Comparison of ENCODE assay signal across 11 mouse cellular contexts in the genomic region with DNA sequence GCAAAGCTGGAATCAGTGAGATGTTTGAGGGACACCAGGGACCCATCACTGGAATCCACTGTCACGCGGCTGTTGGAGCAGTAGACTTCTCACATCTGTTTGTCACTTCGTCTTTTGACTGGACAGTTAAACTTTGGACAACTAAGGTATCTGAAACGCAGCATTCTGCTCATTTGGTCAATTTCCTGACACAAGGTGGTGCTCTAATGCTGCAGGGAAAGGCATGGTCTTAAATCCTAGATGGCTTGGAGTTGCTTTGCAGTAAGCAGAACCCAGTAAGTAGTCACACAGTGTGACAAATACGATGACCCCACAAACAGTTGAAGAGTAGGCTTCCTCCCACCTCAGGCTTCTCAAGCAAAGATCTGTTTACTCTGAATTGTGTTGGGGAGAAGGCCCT. TPM values are rescaled to one million over a fixed set of nuclear protein-coding genes. Genes with fewer than 3 reads are reported as not detected.
A peak's percentile ranks its signal among the peaks of the same experiment; 100 is the strongest.
DNase-seq lines count a peak whose midpoint lies in the region; ATAC-seq and TF ChIP-seq lines count a peak whose summit lies in the region.
"Had no signal": no experiment of that assay in that cellular context is flagged by ENCODE, and none has a peak within 500 bp of the region (broad histone marks: within the 10 kb centered on the region; RNA-seq: fewer than 3 reads in every experiment).

No protein-coding gene starts in this region.

- TF ChIP-seq CTCF in liver, embryonic 14.5 days (IDR thresholded peaks at IDR 0.05; ENCODE audit: low read depth), result peak; percentile 62

- H3K27ac ChIP-seq in liver, embryonic 14.5 days, result no peak overlapping the region
- H3K27ac ChIP-seq: heart, embryonic 15.5 days; liver, embryonic 15.5 days had no signal

- no peaks in the 10 kb centered on the region for H3K9me3 ChIP-seq in liver, embryonic 14.5 days (ENCODE audit: control insufficient read depth, low read length)
- H3K9me3 ChIP-seq: heart, embryonic 15.5 days; liver, embryonic 15.5 days had no signal

- H3K27me3 ChIP-seq in liver, embryonic 14.5 days (ENCODE audit: control insufficient read depth, insufficient read depth, low read length), result no peaks in the 10 kb centered on the region
- H3K27me3 ChIP-seq: heart, embryonic 15.5 days; liver, embryonic 15.5 days had no signal

- peaks cover 29% of the 10 kb centered on the region for H3K36me3 ChIP-seq in liver, embryonic 14.5 days (replicated peaks; ENCODE audit: control insufficient read depth, insufficient read depth, low read depth)

- H3K4me2 ChIP-seq in liver, embryonic 14.5 days (ENCODE audit: low read depth), result no peak overlapping the region
- H3K4me2 ChIP-seq: heart, embryonic 15.5 days; liver, embryonic 15.5 days had no signal

- no peak overlapping the region for H3K4me3 ChIP-seq in liver, embryonic 14.5 days (ENCODE audit: insufficient read depth in 1 of 2, low read depth in 2 of 2, low read length in 2 of 2)
- H3K4me3 ChIP-seq: heart, embryonic 15.5 days; liver, embryonic 15.5 days had no signal

- peaks cover 0 to 5% of the 10 kb centered on the region in 2 experiments; a peak in 1 of 4 replicates for H3K4me1 ChIP-seq in liver, embryonic 14.5 days (replicated peaks; ENCODE audit: control insufficient read depth in 2 of 2, insufficient read depth in 2 of 2, low read length in 1 of 2)
- H3K4me1 ChIP-seq: heart, embryonic 15.5 days had no signal

- DNase-seq in heart, adult 11 months, result peak; percentile 77
- no peak for DNase-seq in heart, adult 8-10 months (ENCODE audit: low spot score)
- DNase-seq in liver, embryonic 14.5 days (ENCODE audit: low read depth in 3 of 3, low spot score in 3 of 3), result no peak
- DNase-seq in liver, result no peak
- DNase-seq in NIH3T3 (ENCODE audit: low read depth), result peak; percentile 58
- peak; percentile 32 for DNase-seq in induced T-regulatory cell, adult 2 months (ENCODE audit: low read depth)
- DNase-seq in urinary bladder, adult 2 months (ENCODE audit: low spot score), result no peak
- DNase-seq: thymus, postnatal 4 days had no signal

- no peak for ATAC-seq in liver, embryonic 14.5 days (ENCODE audit: insufficient read depth)
- ATAC-seq in erythroblast, adult 5-6 weeks (replicated peaks; ENCODE audit: low FRiP score, poor library complexity, severe bottlenecking), result no peak

- no peak overlapping the region for H3K9ac ChIP-seq in liver, embryonic 14.5 days (replicated peaks)
- H3K9ac ChIP-seq: heart, embryonic 15.5 days; liver, embryonic 15.5 days had no signal

- WGBS in liver, embryonic 14.5 days (ENCODE audit: insufficient replicate concordance), result 72% methylated on average over 5 of the region's 5 CpGs

- TF ChIP-seq EP300 in liver, embryonic 14.5 days (IDR thresholded peaks at IDR 0.05; ENCODE audit: low read depth), result no peak

RNA-seq across cellular contexts. Expression of a gene that starts 39.3 kb away (rescaled TPM):
- 10 to 100 TPM; 53.5 to 61.3 (median 59.5) TPM for total RNA-seq in heart, adult 8-10 months (2022)
- polyA plus RNA-seq in liver, embryonic 14.5 days (2012; rRNA removed), result 15.2 and 24.8 TPM in 2 replicates
- polyA plus RNA-seq in liver, embryonic 14.5 days (2014; fragmentation: Nextera tagmentation; extraction: Ambion mirVana), result 29.9 and 36.7 TPM in 2 replicates
- 80.1 and 82.6 TPM in 2 replicates for polyA plus RNA-seq in urinary bladder, adult 2 months (2012; rRNA removed)
- 42.7 and 43.7 TPM in 2 replicates for total RNA-seq in erythroblast, adult 5-6 weeks (2015; ENCODE audit: low replicate concordance)
- 43.8 and 50.0 TPM in 2 replicates for total RNA-seq in erythroblast, adult 5-6 weeks (2017; ENCODE audit: low replicate concordance)

Comparison
In these comparisons a context has a peak if more than half of its experiments do, and no peak if none do; other contexts are left out.
1. DNase-seq: peak in heart, adult 11 months (single experiment), NIH3T3 (single experiment) and induced T-regulatory cell, adult 2 months (single experiment); none in heart, adult 8-10 months (single experiment), liver, embryonic 14.5 days (0 of 3), liver (single experiment) and urinary bladder, adult 2 months (single experiment).